Mouse (Mus musculus): ENCODE data around the gene March1. TPM values are rescaled to one million over a fixed set of nuclear protein-coding genes. Genes with fewer than 3 reads are reported as not detected.

Gene March1
- total and polyA plus RNA-seq, 2 experiments from 2014 or later, result 40.0 to 77.2 TPM

- Histone ChIP-seq H3K27ac (ENCODE audit: low read depth, low read length) (no peak overlapping the region), H3K4me3 (ENCODE audit: low read depth, low read length) (no peak overlapping the region), H3K27me3 (ENCODE audit: insufficient read depth, low read length) (no peaks in the 10 kb centered on the region), H3K9me3 (ENCODE audit: low read length) (no peaks in the 10 kb centered on the region), H3K36me3 (ENCODE audit: insufficient read depth) (no peaks in the 10 kb centered on the region), H3K9ac (no peak overlapping the region), H3K4me2 (ENCODE audit: low read depth) (no peak overlapping the region), H3K4me1 (ENCODE audit: insufficient read depth) (no peaks in the 10 kb centered on the region)
- no peak for DNase-seq
- WGBS, result 80% methylated on average over 2 of the region's 2 CpGs
- ATAC-seq, result no peak
- no peak for TF ChIP-seq CTCF (IDR thresholded peaks at IDR 0.05; ENCODE audit: low read depth)
Observed at GRCm38 (mm10) chr8:66194416-66194815, 576.7 kb downstream of the March1 start.

- H3K27me3 ChIP-seq (ENCODE audit: insufficient read depth, low read length), result no peaks in the 10 kb centered on the region
- no peak overlapping the region for H3K27ac ChIP-seq (ENCODE audit: low read depth, low read length)
- WGBS, result 80% methylated on average over 3 of the region's 3 CpGs
- H3K4me3 ChIP-seq (ENCODE audit: low read depth, low read length), result no peak overlapping the region
- TF ChIP-seq CTCF (IDR thresholded peaks at IDR 0.05; ENCODE audit: low read depth), result no peak
- H3K9me3 ChIP-seq (ENCODE audit: low read length), result no peaks in the 10 kb centered on the region
- H3K9ac ChIP-seq, result no peak overlapping the region
- no peaks in the 10 kb centered on the region for H3K36me3 ChIP-seq (ENCODE audit: insufficient read depth)
- no peak overlapping the region for H3K4me2 ChIP-seq (ENCODE audit: low read depth)
- DNase-seq, result no peak
- H3K4me1 ChIP-seq (ENCODE audit: insufficient read depth), result no peaks in the 10 kb centered on the region
- ATAC-seq, result no peak
Observed at GRCm38 (mm10) chr8:66200169-66200568, 582.5 kb downstream of the March1 start.

- TF ChIP-seq CTCF (IDR thresholded peaks at IDR 0.05; ENCODE audit: low read depth), result no peak
- 68% methylated on average over 7 of the region's 7 CpGs for WGBS
- Histone ChIP-seq H3K27ac (ENCODE audit: low read depth, low read length) (no peak overlapping the region), H3K4me1 (ENCODE audit: insufficient read depth) (no peaks in the 10 kb centered on the region), H3K4me2 (ENCODE audit: low read depth) (no peak overlapping the region), H3K9me3 (ENCODE audit: low read length) (no peaks in the 10 kb centered on the region), H3K27me3 (ENCODE audit: insufficient read depth, low read length) (no peaks in the 10 kb centered on the region), H3K9ac (no peak overlapping the region), H3K4me3 (ENCODE audit: low read depth, low read length) (no peak overlapping the region), H3K36me3 (ENCODE audit: insufficient read depth) (no peaks in the 10 kb centered on the region)
- peak; percentile 66 for DNase-seq
- peak; percentile 97 for ATAC-seq
Observed at GRCm38 (mm10) chr8:66203814-66204438, 586.2 kb downstream of the March1 start.

- ATAC-seq (peak; percentile 61; the same call in 1 of the 2 replicates), DNase-seq (no peak)
- Histone ChIP-seq H3K27ac (ENCODE audit: low read depth, low read length) (no peak overlapping the region), H3K9me3 (ENCODE audit: low read length) (no peaks in the 10 kb centered on the region), H3K27me3 (ENCODE audit: insufficient read depth, low read length) (no peaks in the 10 kb centered on the region), H3K4me1 (ENCODE audit: insufficient read depth) (no peaks in the 10 kb centered on the region), H3K4me2 (ENCODE audit: low read depth) (no peak overlapping the region), H3K36me3 (ENCODE audit: insufficient read depth) (no peaks in the 10 kb centered on the region), H3K9ac (no peak overlapping the region), H3K4me3 (ENCODE audit: low read depth, low read length) (no peak overlapping the region)
- TF ChIP-seq CTCF (IDR thresholded peaks at IDR 0.05; ENCODE audit: low read depth), result no peak
- WGBS, result 69% methylated on average over 2 of the region's 2 CpGs
Observed at GRCm38 (mm10) chr8:66209553-66209952, 591.9 kb downstream of the March1 start.

GRCm38 (mm10) chr8:66210294-66210693, 592.6 kb downstream of the March1 start:
- WGBS, result 90% methylated on average over 2 of the region's 2 CpGs
- Histone ChIP-seq H3K27me3 (ENCODE audit: insufficient read depth, low read length) (no peaks in the 10 kb centered on the region), H3K4me3 (ENCODE audit: low read depth, low read length) (no peak overlapping the region), H3K4me1 (ENCODE audit: insufficient read depth) (no peaks in the 10 kb centered on the region), H3K4me2 (ENCODE audit: low read depth) (no peak overlapping the region), H3K36me3 (ENCODE audit: insufficient read depth) (no peaks in the 10 kb centered on the region), H3K9ac (no peak overlapping the region), H3K27ac (ENCODE audit: low read depth, low read length) (no peak overlapping the region), H3K9me3 (ENCODE audit: low read length) (no peaks in the 10 kb centered on the region)
- DNase-seq (no peak), ATAC-seq (no peak)
- no peak for TF ChIP-seq CTCF (IDR thresholded peaks at IDR 0.05; ENCODE audit: low read depth)

GRCm38 (mm10) chr8:66219974-66220373, 602.3 kb downstream of the March1 start:
- no peaks in the 10 kb centered on the region for H3K36me3 ChIP-seq (ENCODE audit: insufficient read depth)
- DNase-seq, result no peak

GRCm38 (mm10) chr8:66229931-66230330, 612.2 kb downstream of the March1 start:
- ATAC-seq (no peak), DNase-seq (no peak)
- no peaks in the 10 kb centered on the region for H3K36me3 ChIP-seq (ENCODE audit: insufficient read depth)
- H3K4me1 ChIP-seq (ENCODE audit: insufficient read depth), result no peaks in the 10 kb centered on the region
- no peak overlapping the region for H3K4me2 ChIP-seq (ENCODE audit: low read depth)
- no peak overlapping the region for H3K27ac ChIP-seq (ENCODE audit: low read depth, low read length)
- no peaks in the 10 kb centered on the region for H3K27me3 ChIP-seq (ENCODE audit: insufficient read depth, low read length)
- H3K9ac ChIP-seq, result no peak overlapping the region
- no peaks in the 10 kb centered on the region for H3K9me3 ChIP-seq (ENCODE audit: low read length)
- TF ChIP-seq CTCF (IDR thresholded peaks at IDR 0.05; ENCODE audit: low read depth), result no peak
- H3K4me3 ChIP-seq (ENCODE audit: low read depth, low read length), result no peak overlapping the region
- 61% methylated on average over 2 of the region's 2 CpGs for WGBS

More at GRCm38 (mm10) chr8:66219974-66220373, 602.3 kb downstream of the March1 start:
- no peaks in the 10 kb centered on the region for H3K4me1 ChIP-seq (ENCODE audit: insufficient read depth)
- no peak for ATAC-seq
- H3K27me3 ChIP-seq (ENCODE audit: insufficient read depth, low read length), result no peaks in the 10 kb centered on the region
- H3K9ac ChIP-seq, result no peak overlapping the region
- no peak overlapping the region for H3K27ac ChIP-seq (ENCODE audit: low read depth, low read length)
- H3K4me3 ChIP-seq (ENCODE audit: low read depth, low read length), result no peak overlapping the region
- WGBS, result 28% methylated on average over 1 of the region's 1 CpGs
- TF ChIP-seq CTCF (IDR thresholded peaks at IDR 0.05; ENCODE audit: low read depth), result no peak
- H3K4me2 ChIP-seq (ENCODE audit: low read depth), result no peak overlapping the region
- H3K9me3 ChIP-seq (ENCODE audit: low read length), result no peaks in the 10 kb centered on the region

All from forebrain, postnatal 0 days (tissue).